Mouse (Mus musculus): ENCODE measurements at regions not wholly inside any gene's neighbourhood (a gene's known extent, or its start where the extent isn't known, plus 50 kb on each side); places are given as distances from the start of the nearest gene placed in this dataset.

- peak; percentile 6 for DNase-seq
These were observed 172.0 kb upstream of the Lyplal1 start for GRCm38 (mm10) chr1:186289117-186289516.

- DNase-seq: no peak
These were observed 170.7 kb upstream of the Lyplal1 start for GRCm38 (mm10) chr1:186287831-186288230.

GRCm38 (mm10) chr1:186286401-186286800, 169.3 kb upstream of the Lyplal1 start:
- DNase-seq: no peak

- DNase-seq: no peak
These were observed 161.0 kb upstream of the Lyplal1 start for GRCm38 (mm10) chr1:186277981-186278634.

- no peak for DNase-seq
These were observed 154.3 kb upstream of the Lyplal1 start for GRCm38 (mm10) chr1:186271436-186271835.

GRCm38 (mm10) chr1:186267317-186267716, 150.2 kb upstream of the Lyplal1 start:
- no peak for DNase-seq

GRCm38 (mm10) chr1:186264639-186265038, 147.5 kb upstream of the Lyplal1 start:
- peak; percentile 27 for DNase-seq

GRCm38 (mm10) chr1:186263955-186264354, 146.8 kb upstream of the Lyplal1 start:
- DNase-seq: no peak

GRCm38 (mm10) chr1:186263196-186263595, 146.1 kb upstream of the Lyplal1 start:
- no peak for DNase-seq

GRCm38 (mm10) chr1:186262040-186262439, 144.9 kb upstream of the Lyplal1 start:
- DNase-seq: no peak

- DNase-seq: peak; percentile 79
These were observed 144.3 kb upstream of the Lyplal1 start for GRCm38 (mm10) chr1:186261326-186261833.

- no peak for DNase-seq
These were observed 140.5 kb upstream of the Lyplal1 start for GRCm38 (mm10) chr1:186257611-186258010.

GRCm38 (mm10) chr1:186255476-186256080, 138.5 kb upstream of the Lyplal1 start:
- DNase-seq: no peak

- no peak for DNase-seq
These were observed 137.4 kb upstream of the Lyplal1 start for GRCm38 (mm10) chr1:186254500-186254899.

- DNase-seq: no peak
These were observed 135.4 kb upstream of the Lyplal1 start for GRCm38 (mm10) chr1:186252551-186252950.

GRCm38 (mm10) chr1:186250316-186250715, 133.2 kb upstream of the Lyplal1 start:
- DNase-seq: peak; percentile 41

- no peak for DNase-seq
These were observed 132.1 kb upstream of the Lyplal1 start for GRCm38 (mm10) chr1:186249214-186249613.

GRCm38 (mm10) chr1:186245723-186246440, 128.8 kb upstream of the Lyplal1 start:
- no peak for DNase-seq

GRCm38 (mm10) chr1:186241112-186241511, 124.0 kb upstream of the Lyplal1 start:
- no peak for DNase-seq

- no peak for DNase-seq
These were observed 120.4 kb upstream of the Lyplal1 start for GRCm38 (mm10) chr1:186237556-186237955.

GRCm38 (mm10) chr1:186236267-186237020, 119.3 kb upstream of the Lyplal1 start:
- DNase-seq: no peak

GRCm38 (mm10) chr1:186234536-186234935, 117.4 kb upstream of the Lyplal1 start:
- no peak for DNase-seq

Data from adrenal gland, postnatal 14 days (tissue).